Mouse (Mus musculus): ENCODE measurements at regions not wholly inside any gene's neighbourhood (a gene's known extent, or its start where the extent isn't known, plus 50 kb on each side); places are given as distances from the start of the nearest gene placed in this dataset.

- no peak for DNase-seq (ENCODE audit: low spot score)
Observed at GRCm38 (mm10) chr1:137863506-137863905, 312.0 kb downstream of the Ptprc start.

GRCm38 (mm10) chr1:137852262-137852661, 323.2 kb downstream of the Ptprc start:
- DNase-seq (ENCODE audit: low spot score) = no peak

- DNase-seq (ENCODE audit: low spot score) = no peak
Observed at GRCm38 (mm10) chr1:137847311-137847923, 328.1 kb downstream of the Ptprc start.

- no peak for DNase-seq (ENCODE audit: low spot score)
Observed at GRCm38 (mm10) chr1:137846857-137847256, 328.7 kb downstream of the Ptprc start.

GRCm38 (mm10) chr1:137840531-137840930, 335.0 kb downstream of the Ptprc start:
- DNase-seq (ENCODE audit: low spot score) = no peak

- no peak for DNase-seq (ENCODE audit: low spot score)
Observed at GRCm38 (mm10) chr1:137839703-137840102, 335.8 kb downstream of the Ptprc start.

GRCm38 (mm10) chr1:137839263-137839662, 336.2 kb downstream of the Ptprc start:
- DNase-seq (ENCODE audit: low spot score) = no peak

GRCm38 (mm10) chr1:137838357-137838756, 337.2 kb downstream of the Ptprc start:
- no peak for DNase-seq (ENCODE audit: low spot score)

- no peak for DNase-seq (ENCODE audit: low spot score)
Observed at GRCm38 (mm10) chr1:137833535-137833934, 342.0 kb downstream of the Ptprc start.

- no peak for DNase-seq (ENCODE audit: low spot score)
Observed at GRCm38 (mm10) chr1:137831284-137831683, 344.2 kb downstream of the Ptprc start.

- DNase-seq (ENCODE audit: low spot score) = no peak
Observed at GRCm38 (mm10) chr1:137827379-137827778, 348.1 kb downstream of the Ptprc start.

GRCm38 (mm10) chr1:137815401-137815888, 360.1 kb downstream of the Ptprc start:
- no peak for DNase-seq (ENCODE audit: low spot score)

GRCm38 (mm10) chr1:137814556-137814955, 361.0 kb downstream of the Ptprc start:
- no peak for DNase-seq (ENCODE audit: low spot score)

- no peak for DNase-seq (ENCODE audit: low spot score)
Observed at GRCm38 (mm10) chr1:137813716-137814115, 361.8 kb downstream of the Ptprc start.

- DNase-seq (ENCODE audit: low spot score) = no peak
Observed at GRCm38 (mm10) chr1:137811981-137812380, 363.5 kb downstream of the Ptprc start.

GRCm38 (mm10) chr1:137806742-137807141, 368.8 kb downstream of the Ptprc start:
- no peak for DNase-seq (ENCODE audit: low spot score)

- DNase-seq (ENCODE audit: low spot score) = no peak
Observed at GRCm38 (mm10) chr1:137806252-137806651, 369.3 kb downstream of the Ptprc start.

GRCm38 (mm10) chr1:137802119-137802518, 373.4 kb downstream of the Ptprc start:
- DNase-seq (ENCODE audit: low spot score) = no peak

GRCm38 (mm10) chr1:137800752-137801151, 374.8 kb downstream of the Ptprc start:
- no peak for DNase-seq (ENCODE audit: low spot score)

GRCm38 (mm10) chr1:137788789-137789188, 386.7 kb downstream of the Ptprc start:
- no peak for DNase-seq (ENCODE audit: low spot score)

GRCm38 (mm10) chr1:137786653-137787052, 388.9 kb downstream of the Ptprc start:
- DNase-seq (ENCODE audit: low spot score) = no peak

GRCm38 (mm10) chr1:137774586-137774985, 400.9 kb downstream of the Ptprc start:
- DNase-seq (ENCODE audit: low spot score) = no peak

- no peak for DNase-seq (ENCODE audit: low spot score)
Observed at GRCm38 (mm10) chr1:137760797-137761196, 414.7 kb downstream of the Ptprc start.

- DNase-seq (ENCODE audit: low spot score) = no peak
Observed at GRCm38 (mm10) chr1:137751446-137751961, 424.0 kb downstream of the Ptprc start.
